Mouse (Mus musculus): Measurements from ENCODE around the gene Irak3. TPM values are rescaled to one million over a fixed set of nuclear protein-coding genes. Genes with fewer than 3 reads are reported as not detected.
A peak's percentile ranks its signal among the peaks of the same experiment; 100 is the strongest.

Irak3 gene
- polyA plus RNA-seq, 2 experiments, result 1.9 to 3.2 TPM

DNA sequence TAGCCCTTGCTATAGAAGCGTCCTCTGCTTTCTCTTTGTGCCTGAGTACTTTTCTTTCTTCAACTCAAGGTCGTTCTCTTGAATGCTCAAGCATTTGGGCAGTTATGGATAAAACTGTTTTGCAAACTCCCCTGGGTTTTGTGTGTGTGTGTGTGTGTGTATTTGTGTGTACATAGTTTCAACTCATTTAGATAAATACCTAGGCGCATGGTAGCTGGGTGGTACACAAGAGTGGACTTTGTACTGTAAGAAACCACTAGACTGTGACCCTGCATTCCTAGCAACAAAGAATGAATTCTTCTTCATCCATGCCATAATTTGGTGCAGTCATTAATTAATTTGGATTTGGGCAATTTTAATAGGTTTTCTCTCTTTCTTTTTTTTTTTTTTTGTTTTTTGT lies 8.2 kb upstream of the Irak3 start:
- no peak overlapping the region for H3K27ac ChIP-seq (replicated peaks; ENCODE audit: low read depth, low read length)
- TF ChIP-seq POLR2A (IDR thresholded peaks at IDR 0.05; ENCODE audit: borderline replicate concordance, extremely low read depth, insufficient read depth, insufficient read length), result no peak
- DNase-seq (ENCODE audit: low spot score), result no peak
- 89% methylated on average over 3 of the region's 3 CpGs for WGBS
- peaks cover 8% of the 10 kb centered on the region for H3K9me3 ChIP-seq (ENCODE audit: control insufficient read depth, low read length)
- H3K4me1 ChIP-seq (ENCODE audit: control insufficient read depth, insufficient read depth, low read length), result no peaks in the 10 kb centered on the region; the same call in none of the 2 replicates
- H3K9ac ChIP-seq (ENCODE audit: low read depth, low read length, severe bottlenecking), result no peak overlapping the region
- no peak overlapping the region for H3K4me3 ChIP-seq (replicated peaks; ENCODE audit: low read length)
- H3K36me3 ChIP-seq (ENCODE audit: control insufficient read depth, insufficient read depth, low read length), result no peaks in the 10 kb centered on the region
- ATAC-seq (ENCODE audit: low FRiP score, low read depth), result no peak
- H3K27me3 ChIP-seq (ENCODE audit: control insufficient read depth, insufficient read depth, low read length), result no peaks in the 10 kb centered on the region
- H3K4me2 ChIP-seq (replicated peaks; ENCODE audit: low read depth, low read length, severe bottlenecking), result no peak overlapping the region

DNA sequence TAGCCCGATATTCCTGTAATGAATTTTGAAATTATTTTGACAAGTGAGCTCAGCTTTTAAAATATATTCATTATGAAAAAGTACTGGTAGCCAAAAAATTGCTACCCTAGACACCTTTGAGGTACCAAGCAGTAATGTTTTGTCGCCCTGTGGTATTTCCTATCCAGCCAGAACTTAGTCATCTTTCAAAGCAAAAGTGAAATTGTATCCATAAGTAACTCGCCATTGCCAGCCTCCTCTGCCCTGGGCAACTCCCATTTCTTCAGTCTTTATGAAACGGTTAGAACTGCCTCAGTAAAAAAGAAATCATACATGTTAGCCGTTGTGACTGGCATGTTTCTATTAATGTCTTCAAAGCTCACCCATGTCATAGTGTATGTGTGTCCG lies 7.6 kb upstream of the Irak3 start:
- H3K36me3 ChIP-seq (ENCODE audit: control insufficient read depth, insufficient read depth, low read length), result no peaks in the 10 kb centered on the region
- TF ChIP-seq POLR2A (IDR thresholded peaks at IDR 0.05; ENCODE audit: borderline replicate concordance, extremely low read depth, insufficient read depth, insufficient read length), result no peak
- H3K27me3 ChIP-seq (ENCODE audit: control insufficient read depth, insufficient read depth, low read length), result no peaks in the 10 kb centered on the region
- H3K4me3 ChIP-seq (replicated peaks; ENCODE audit: low read length), result peak overlapping the region; percentile 95
- H3K4me2 ChIP-seq (replicated peaks; ENCODE audit: low read depth, low read length, severe bottlenecking), result peak overlapping the region; percentile 77
- no peak overlapping the region for H3K27ac ChIP-seq (replicated peaks; ENCODE audit: low read depth, low read length)
- no peak for ATAC-seq (ENCODE audit: low FRiP score, low read depth)
- H3K9ac ChIP-seq (ENCODE audit: low read depth, low read length, severe bottlenecking), result peak overlapping the region; percentile 77
- DNase-seq (ENCODE audit: low spot score), result no peak
- H3K9me3 ChIP-seq (ENCODE audit: control insufficient read depth, low read length), result peaks cover 8% of the 10 kb centered on the region
- H3K4me1 ChIP-seq (ENCODE audit: control insufficient read depth, insufficient read depth, low read length), result no peaks in the 10 kb centered on the region; the same call in none of the 2 replicates
- 57% methylated on average over 6 of the region's 6 CpGs for WGBS

GRCm38 (mm10) chr10:120208575-120209538 lies 6.9 kb upstream of the Irak3 start:
- Histone ChIP-seq H3K4me2 (replicated peaks; ENCODE audit: low read depth, low read length, severe bottlenecking) (peak overlapping the region; percentile 77), H3K27ac (replicated peaks; ENCODE audit: low read depth, low read length) (no peak overlapping the region)

DNA sequence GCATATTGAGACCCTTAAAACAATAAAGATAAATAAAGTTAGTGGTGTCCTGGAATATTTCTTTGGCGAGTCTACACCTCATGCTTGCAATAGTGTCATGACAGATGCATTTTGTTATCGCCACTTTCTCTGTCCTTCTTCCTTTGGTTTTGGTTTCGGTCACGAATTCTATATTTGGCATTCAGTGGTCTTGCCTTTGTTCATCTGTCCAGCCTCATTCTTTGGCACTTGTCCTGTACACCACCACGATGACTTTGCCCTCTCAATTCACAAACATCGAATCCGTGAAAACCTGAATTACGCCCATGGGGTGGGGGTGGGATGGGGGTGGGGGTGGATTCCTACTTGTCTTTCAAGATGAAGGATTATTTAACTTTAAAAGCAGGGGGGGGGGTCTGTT lies 6.1 kb upstream of the Irak3 start:
- Histone ChIP-seq H3K27me3 (ENCODE audit: control insufficient read depth, insufficient read depth, low read length) (no peaks in the 10 kb centered on the region), H3K27ac (replicated peaks; ENCODE audit: low read depth, low read length) (no peak overlapping the region), H3K4me2 (replicated peaks; ENCODE audit: low read depth, low read length, severe bottlenecking) (no peak overlapping the region), H3K4me1 (ENCODE audit: control insufficient read depth, insufficient read depth, low read length) (no peaks in the 10 kb centered on the region; the same call in none of the 2 replicates), H3K9ac (ENCODE audit: low read depth, low read length, severe bottlenecking) (no peak overlapping the region), H3K36me3 (ENCODE audit: control insufficient read depth, insufficient read depth, low read length) (no peaks in the 10 kb centered on the region), H3K4me3 (replicated peaks; ENCODE audit: low read length) (no peak overlapping the region), H3K9me3 (ENCODE audit: control insufficient read depth, low read length) (peaks cover 8% of the 10 kb centered on the region)
- DNase-seq (ENCODE audit: low spot score) (no peak), ATAC-seq (ENCODE audit: low FRiP score, low read depth) (no peak)
- TF ChIP-seq POLR2A (IDR thresholded peaks at IDR 0.05; ENCODE audit: borderline replicate concordance, extremely low read depth, insufficient read depth, insufficient read length), result no peak
- WGBS, result 89% methylated on average over 8 of the region's 8 CpGs

More at GRCm38 (mm10) chr10:120208575-120209538, 6.9 kb upstream of the Irak3 start:
- WGBS, result 3% methylated on average over 53 of the region's 53 CpGs
- no peak for TF ChIP-seq POLR2A (IDR thresholded peaks at IDR 0.05; ENCODE audit: borderline replicate concordance, extremely low read depth, insufficient read depth, insufficient read length)
- peaks cover 8% of the 10 kb centered on the region for H3K9me3 ChIP-seq (ENCODE audit: control insufficient read depth, low read length)
- H3K9ac ChIP-seq (ENCODE audit: low read depth, low read length, severe bottlenecking), result peak overlapping the region; percentile 77
- peak; percentile 92 for DNase-seq (ENCODE audit: low spot score)
- H3K4me3 ChIP-seq (replicated peaks; ENCODE audit: low read length), result peak overlapping the region; percentile 95
- no peaks in the 10 kb centered on the region for H3K36me3 ChIP-seq (ENCODE audit: control insufficient read depth, insufficient read depth, low read length)
- H3K4me1 ChIP-seq (ENCODE audit: control insufficient read depth, insufficient read depth, low read length), result no peaks in the 10 kb centered on the region; the same call in none of the 2 replicates
- H3K27me3 ChIP-seq (ENCODE audit: control insufficient read depth, insufficient read depth, low read length), result no peaks in the 10 kb centered on the region
- peak; percentile 87 for ATAC-seq (ENCODE audit: low FRiP score, low read depth)

GRCm38 (mm10) chr10:120204591-120205210 lies 2.8 kb upstream of the Irak3 start:
- WGBS, result 85% methylated on average over 13 of the region's 13 CpGs
- H3K9ac ChIP-seq (ENCODE audit: low read depth, low read length, severe bottlenecking), result no peak overlapping the region
- H3K4me1 ChIP-seq (ENCODE audit: control insufficient read depth, insufficient read depth, low read length), result peaks cover 4% of the 10 kb centered on the region
- H3K27me3 ChIP-seq (ENCODE audit: control insufficient read depth, insufficient read depth, low read length), result no peaks in the 10 kb centered on the region
- no peak overlapping the region for H3K4me2 ChIP-seq (replicated peaks; ENCODE audit: low read depth, low read length, severe bottlenecking)
- H3K27ac ChIP-seq (replicated peaks; ENCODE audit: low read depth, low read length), result no peak overlapping the region
- H3K9me3 ChIP-seq (ENCODE audit: control insufficient read depth, low read length), result no peaks in the 10 kb centered on the region
- H3K4me3 ChIP-seq (replicated peaks; ENCODE audit: low read length), result no peak overlapping the region
- ATAC-seq (ENCODE audit: low FRiP score, low read depth), result no peak
- DNase-seq (ENCODE audit: low spot score), result no peak
- no peak for TF ChIP-seq POLR2A (IDR thresholded peaks at IDR 0.05; ENCODE audit: borderline replicate concordance, extremely low read depth, insufficient read depth, insufficient read length)
- H3K36me3 ChIP-seq (ENCODE audit: control insufficient read depth, insufficient read depth, low read length), result no peaks in the 10 kb centered on the region
